Mouse (Mus musculus) cerebral cortex, adult 2 months (tissue): ENCODE results near the gene Mfsd13b.

Experiments
- WGBS: fragments of 180-500 bp; shearing (Covaris S2); methylation state at CpG from one replicate; pipeline ENCODE4 v1.1.7; 2018; 5-methylcytosine and 5-hydroxymethylcytosine counted together

Gene Mfsd13b

DNA sequence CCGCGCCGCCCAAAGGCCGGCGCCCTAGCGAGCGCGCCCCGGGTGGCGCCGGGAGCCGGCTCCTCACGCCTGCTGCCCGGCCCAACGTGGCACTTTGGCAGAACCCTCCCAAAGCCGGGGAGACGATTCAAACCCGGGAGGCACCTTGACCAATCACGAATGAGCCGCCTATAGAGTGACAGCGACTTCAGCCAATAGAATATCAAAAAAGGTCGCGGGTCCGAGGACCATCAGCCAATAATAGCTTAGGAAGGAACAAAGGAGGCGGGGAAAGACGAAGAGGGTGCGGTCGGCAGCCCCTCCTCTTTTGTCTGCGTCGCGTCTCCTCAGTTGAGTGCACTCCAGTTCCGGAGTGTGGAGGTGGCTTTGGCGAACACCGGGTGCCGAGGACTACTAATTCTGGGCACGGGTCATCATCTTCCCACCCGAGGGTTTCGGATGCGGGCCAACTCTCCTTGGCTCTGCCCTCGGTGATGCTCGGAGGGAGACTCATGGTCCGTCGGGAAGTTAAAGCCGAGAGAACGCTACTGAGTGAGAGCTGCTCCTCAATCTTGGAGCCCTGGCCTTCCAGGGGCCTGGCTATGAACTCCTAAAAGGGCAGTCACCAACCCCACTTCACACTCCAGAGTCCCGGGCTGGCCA, at the start of gene Mfsd13b, which contains the start of gene Cdr2:
TSS of gene Mfsd13b (plus strand) at position 310 of the 642 bp plus-strand sequence.
TSS of gene Cdr2 (minus strand) at position 113 of the 642 bp plus-strand sequence.
- WGBS = under 1% methylated on average over 46 of the region's 46 CpGs

DNA sequence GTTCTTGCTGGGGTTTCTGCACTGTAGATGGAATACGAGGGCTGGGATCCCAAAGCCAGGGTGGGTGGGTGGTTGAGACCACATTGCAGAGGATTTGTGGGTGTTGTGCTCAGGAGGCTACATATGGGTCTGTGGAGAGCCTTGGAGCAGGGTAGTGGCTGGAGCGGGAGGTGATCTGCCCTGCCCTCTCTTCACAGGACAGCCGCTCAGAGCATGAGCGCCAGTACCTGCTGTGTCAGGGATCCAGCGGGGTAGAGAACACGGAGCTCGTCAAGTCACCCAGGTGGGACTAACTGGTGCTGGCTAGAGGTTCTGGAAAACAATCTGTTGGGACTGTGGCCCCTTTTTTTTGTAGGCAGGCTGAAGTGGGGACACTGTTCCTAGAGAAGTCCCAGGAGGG, 49.2 kb upstream of the Mfsd13b start:
- WGBS = 83% methylated on average over 7 of the region's 7 CpGs

DNA sequence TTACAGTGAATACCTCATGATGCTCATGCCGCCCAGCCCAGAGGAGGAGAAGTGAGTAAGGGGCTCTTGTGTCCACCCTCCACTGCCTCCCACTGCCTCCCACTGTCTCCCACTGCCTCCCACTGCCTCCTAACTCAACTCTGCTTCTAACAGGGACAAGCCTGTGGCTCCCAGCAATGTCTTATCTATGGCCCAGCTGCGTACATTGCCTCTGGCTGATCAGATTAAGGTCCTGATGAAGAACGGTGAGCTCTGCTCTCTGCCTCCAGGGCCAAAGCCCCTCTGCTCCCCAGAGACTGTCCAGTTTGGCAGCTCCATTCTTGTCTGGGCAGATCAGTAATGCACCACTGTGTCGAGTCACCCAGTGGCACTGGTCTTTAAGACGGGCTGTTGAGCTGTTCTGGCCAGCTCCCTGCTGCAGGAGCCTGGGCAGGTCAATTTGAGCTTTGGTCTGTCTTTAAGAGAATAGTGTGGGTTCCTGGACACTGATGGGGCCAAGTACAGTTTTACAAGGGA, 48.6 kb upstream of the Mfsd13b start:
- 83% methylated on average over 5 of the region's 5 CpGs for WGBS

DNA sequence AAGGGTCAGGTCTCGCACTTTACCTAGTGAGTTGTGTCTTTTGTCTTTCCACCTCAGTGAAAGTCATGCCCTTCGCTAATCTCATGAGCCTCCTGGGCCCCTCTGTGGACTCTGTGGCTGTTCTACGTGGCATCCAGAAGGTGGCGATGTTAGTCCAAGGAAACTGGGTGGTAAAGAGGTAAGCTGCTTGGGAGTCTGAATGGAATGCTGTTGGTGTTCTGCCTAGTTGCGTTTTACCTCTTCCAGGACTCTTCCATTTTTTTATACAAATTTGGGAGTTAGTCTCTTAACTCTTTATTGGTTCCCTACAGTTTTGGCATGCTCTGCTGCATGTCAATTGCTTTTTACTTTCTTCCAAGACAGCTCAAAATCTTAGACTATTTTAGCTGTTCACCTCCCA, 47.6 kb upstream of the Mfsd13b start:
- 24% methylated on average over 5 of the region's 5 CpGs for WGBS

DNA sequence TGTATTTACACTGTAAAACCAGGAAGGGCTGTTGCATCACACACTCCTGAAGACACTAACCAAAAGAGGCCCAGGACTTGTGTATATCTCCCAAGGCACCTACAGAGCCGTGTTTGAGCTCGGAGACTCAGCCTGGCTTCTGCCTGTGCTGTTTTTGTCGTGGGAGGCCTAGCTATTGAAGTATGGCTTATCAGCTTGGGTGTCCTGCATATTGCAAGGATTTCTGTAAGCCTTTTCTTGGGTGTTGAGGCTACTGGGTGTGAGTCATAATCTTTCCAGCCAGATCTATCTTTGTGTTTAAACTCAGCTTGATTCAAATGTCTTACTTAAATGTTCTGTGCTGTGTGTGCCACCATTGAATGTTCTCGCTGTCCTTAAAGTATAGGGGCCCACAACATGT, 45.8 kb upstream of the Mfsd13b start:
- 53% methylated on average over 4 of the region's 4 CpGs for WGBS

DNA sequence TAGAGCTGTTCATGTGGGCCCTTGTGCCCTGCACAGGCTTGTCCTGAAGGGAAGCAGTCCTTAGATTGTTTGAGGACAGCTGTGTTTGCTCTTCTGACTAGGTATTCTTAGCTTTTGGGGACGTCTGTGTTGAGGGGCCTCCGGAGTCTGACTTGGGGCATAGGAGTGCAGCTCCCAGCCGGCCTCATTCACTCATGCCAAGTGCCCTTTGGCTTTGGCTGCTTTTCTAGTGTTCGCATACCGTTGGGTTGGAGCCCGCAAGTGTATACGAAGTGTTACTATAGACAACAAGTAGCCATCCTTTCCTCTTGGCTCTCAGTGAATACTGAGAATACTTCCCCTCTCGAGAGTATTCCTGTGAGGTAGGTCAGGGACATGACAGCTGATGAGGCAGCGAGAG, 44.1 kb upstream of the Mfsd13b start:
- 76% methylated on average over 9 of the region's 9 CpGs for WGBS

DNA sequence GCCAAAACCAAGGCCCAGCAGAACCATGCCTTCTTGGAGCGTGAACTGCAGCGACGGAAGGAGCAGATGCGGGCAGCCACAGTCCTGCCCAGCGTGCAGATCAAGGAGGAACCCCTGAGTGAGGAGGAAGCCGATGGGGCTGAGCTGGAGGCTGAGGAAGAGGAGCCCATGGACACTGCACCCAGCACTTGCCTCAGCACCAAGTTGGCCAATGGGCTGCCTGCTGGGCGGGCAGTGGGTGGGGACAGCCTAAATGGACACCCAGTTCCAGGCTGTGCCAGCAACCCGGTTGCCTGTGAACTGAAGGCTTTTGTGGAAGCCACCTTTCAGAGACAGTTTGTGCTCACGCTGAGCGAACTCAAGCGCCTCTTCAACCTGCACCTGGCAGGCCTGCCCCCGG, 42.0 kb upstream of the Mfsd13b start:
- WGBS = 84% methylated on average over 12 of the region's 12 CpGs

DNA sequence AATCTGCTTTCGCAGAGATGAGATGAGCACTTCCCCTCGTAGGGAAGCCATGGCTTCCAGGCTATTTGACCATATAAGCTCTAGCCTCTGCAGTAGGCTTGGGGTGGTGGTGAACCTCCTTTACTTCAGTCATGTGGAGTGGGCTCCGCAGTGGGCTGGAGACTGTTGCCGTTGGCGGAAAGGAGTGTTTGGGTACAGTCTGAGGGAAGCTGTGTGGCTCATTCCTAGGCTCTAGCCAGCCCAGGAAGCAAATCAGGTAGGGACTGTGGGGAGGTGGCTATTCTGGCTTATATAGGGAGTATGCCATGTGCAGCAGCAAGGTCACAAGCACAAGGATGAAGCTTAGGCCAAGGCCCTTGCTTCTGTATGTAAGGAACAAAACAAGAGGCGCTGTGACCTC, 41.1 kb upstream of the Mfsd13b start:
- 88% methylated on average over 6 of the region's 6 CpGs for WGBS

DNA sequence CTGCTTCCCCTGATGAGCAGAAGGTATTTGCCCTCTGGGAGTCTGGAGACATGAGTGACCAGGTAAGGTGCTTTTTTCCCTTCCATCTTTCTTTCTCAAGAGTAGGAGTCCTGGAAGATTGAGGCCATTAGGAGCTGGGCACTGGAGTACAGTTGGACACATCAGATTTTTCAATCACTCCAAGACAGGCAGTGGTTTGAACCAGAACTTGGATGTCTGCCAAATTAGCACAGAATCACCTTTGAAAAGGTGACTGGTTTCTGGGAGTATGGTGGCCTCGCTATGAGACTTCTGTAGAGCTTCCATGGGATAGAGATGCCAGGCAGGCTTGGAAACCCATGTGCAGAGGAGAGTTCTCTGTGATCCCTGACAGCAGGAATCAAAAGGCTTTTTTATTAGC, 39.8 kb upstream of the Mfsd13b start:
- WGBS = 88% methylated on average over 1 of the region's 1 CpGs

DNA sequence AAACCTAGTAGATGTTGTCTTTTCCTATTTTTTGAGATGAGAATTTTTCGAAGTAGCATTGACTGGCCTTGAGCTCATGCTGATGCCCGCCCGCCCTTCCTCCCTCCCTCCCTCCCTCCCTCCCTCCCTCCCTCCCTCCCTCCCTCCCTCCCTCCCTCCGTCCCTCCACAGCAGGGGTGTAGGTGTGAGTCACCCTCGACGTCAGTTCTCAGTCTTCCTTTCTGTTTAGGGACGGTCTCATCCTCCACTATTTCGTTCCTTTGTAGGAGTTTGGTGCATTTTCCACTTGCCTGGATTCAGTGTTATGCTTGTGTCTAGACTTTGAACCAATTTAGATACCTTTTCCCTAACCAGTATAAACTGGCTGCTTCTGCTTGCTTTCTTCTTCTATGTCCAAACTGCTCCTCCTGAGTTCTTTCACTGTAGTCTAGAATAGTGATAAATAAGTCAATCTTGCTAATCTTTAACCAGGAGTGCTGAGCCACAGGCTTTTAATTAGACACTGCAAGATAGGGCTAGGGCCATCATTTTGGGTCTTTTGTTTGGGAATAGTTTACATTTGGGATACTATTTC, 38.3 kb upstream of the Mfsd13b start:
- WGBS = 44% methylated on average over 8 of the region's 8 CpGs

DNA sequence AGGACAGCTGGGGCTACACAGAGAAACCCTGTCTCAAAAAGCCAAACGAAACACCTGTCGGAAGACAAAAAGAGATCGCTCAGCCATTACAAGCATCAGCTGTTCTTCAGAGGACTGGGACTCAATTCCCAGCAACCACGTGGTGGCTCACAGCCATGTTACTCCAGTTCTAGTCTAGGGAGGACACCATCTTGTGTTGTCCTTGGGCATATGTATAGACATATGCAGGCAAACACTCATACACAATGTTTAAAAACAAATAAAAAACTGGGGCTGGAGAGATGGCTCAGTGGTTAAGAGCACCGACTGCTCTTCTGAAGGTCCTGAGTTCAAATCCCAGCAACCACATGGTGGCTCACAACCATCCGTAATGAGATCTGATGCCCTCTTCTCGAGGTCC, 28.7 kb upstream of the Mfsd13b start:
- WGBS = 62% methylated on average over 7 of the region's 7 CpGs

DNA sequence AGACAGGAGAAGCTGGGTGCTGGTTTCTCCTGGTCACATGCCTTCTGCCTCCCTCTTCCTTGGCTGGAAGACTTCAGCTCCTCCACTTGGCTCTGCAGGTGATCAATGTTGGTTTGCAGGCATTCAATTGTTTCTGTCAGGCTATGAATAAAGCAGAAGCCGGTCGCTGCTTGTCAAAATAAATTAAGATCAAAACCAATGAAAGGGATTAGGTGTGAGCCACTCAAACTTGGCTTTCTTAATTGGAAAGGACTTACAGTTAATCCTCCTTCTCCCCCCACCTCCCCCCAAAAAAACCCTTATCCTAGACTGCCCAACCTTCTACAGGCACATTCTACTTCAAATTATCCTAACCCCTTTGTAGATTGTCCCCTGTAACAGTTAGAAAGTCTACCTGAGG, 22.2 kb upstream of the Mfsd13b start:
- WGBS = 77% methylated on average over 2 of the region's 2 CpGs

DNA sequence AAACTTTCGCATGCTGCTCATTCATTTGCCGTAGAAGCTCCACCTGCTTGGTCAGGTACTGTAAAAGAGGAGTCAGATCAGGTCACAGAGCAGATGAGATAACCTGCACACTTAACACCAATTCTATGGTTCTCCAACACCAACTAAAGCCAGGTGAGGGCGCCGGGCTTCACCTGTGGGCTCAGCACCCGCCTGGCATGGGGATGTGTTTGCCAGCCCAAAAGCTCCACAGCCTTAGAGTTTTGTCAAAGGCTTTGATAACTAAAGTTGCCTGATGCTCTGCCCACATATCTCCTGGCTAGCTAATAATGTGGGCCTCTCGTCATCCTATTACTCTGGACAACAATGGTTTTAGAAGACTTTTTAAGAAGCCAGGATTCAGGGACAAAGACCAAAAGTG, 21.7 kb upstream of the Mfsd13b start:
- WGBS = 95% methylated on average over 6 of the region's 6 CpGs

DNA sequence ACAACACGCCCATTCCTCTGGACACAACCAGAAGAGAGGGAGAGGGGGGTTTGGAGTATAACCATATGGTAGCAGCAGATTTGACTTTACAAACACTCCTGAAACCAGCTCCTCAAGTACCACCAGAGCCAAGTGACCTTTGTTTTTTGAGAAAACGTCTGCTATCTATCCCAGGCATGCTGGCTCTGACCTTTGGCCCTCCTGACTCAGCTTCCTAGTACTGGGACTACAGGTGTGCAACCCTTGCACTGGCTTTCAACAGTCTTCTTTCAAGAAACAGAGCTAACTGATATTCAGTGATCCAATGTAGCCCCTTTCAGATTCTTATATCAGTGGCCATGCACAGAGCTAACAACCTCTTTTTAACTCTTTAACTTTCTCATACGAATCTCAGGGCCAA, 20.4 kb upstream of the Mfsd13b start:
- 87% methylated on average over 3 of the region's 3 CpGs for WGBS

DNA sequence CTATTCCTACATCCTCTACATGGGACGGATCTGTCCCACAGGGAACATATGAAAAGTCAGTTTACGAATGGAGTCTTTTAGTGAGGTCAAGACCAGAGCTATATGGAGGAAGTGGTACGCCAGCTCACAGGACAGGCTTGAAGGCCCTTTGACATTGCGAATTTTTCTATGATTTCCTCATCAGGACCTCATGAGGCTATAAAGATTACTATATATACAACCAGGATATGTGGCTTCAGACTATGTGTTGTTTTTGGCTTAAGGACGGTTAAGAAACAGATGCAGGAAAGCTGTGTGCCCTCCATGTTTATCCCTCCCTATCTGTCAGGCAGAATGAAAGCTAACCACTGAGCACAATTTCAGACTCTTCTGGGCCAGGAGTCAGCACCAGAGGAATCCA, 19.2 kb upstream of the Mfsd13b start:
- WGBS = 88% methylated on average over 5 of the region's 5 CpGs

DNA sequence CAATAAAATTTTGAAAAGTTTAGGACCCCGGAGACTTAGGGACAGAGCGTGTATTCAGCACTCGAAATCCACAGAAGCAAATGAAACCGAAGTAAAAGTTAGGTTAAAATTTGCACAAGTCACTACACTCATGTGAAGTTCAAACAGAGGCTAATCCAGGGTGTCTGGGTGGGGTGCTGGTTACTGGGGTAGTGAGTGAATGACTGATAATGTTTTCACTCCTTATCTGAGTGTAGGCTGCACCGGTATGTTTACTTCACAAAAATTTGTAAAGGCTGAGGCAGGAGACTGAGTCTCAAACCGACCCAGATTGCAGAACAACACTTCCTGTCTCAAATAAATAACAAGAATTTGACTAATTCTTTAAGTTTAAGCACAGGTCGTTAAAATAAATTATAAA, 13.1 kb upstream of the Mfsd13b start:
- WGBS = 87% methylated on average over 7 of the region's 7 CpGs

DNA sequence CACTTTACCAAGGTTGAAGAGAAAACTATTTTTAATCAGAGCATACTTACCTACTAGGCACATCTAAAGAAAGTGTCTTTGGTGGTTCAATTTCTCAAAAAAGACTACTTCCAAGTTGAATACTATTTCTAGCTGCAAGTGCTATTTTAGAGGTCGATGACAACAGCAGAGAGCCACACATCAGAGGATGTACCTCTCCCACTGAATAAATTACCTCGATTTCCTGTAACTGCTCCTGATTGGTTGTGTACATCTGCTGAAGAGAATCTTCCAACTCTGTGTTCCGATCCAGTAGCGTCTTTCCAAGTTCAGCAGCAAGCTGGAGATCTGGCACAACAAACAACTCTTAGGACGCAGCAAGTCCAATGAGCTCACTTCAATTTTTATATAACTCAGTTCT, 12.2 kb upstream of the Mfsd13b start:
- WGBS = 49% methylated on average over 5 of the region's 5 CpGs

DNA sequence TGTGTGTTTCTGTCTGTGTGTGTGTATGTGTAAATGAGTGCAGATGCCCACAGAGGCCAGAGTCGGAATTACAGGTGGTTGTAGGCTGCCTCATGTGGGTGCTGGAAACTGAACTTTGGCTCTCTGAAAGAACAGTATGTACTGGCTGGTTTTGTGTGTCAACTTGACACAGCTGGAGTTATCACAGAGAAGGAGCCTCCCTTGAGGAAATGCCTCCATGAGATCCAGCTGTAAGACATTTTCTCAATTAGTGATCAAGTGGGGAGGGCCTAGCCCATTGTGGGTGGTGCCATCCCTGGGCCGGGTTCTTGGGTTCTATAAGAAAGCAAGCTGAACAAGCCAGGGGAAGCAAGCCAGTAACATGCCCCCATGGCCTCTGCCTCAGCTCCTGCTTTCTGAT, 9.8 kb upstream of the Mfsd13b start:
- 76% methylated on average over 2 of the region's 2 CpGs for WGBS

DNA sequence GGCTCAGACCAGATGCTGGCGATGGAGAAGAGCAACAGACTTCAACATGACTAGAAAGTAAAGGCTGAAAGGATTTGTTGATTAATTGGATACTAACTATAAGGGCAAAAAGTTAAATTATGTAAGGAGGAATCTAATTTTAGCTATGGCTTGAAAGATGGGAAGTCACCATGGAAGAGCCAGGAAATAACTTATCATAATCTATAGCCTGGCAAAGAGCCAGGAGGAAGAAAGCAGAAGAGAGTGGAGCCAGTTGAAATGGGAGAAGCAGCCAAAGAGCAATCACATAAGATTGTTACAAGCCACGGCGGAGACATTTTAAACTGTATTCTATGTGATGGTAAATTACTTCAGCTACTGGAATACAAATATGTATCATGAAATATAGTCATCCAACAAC, 8.3 kb upstream of the Mfsd13b start:
- 76% methylated on average over 3 of the region's 3 CpGs for WGBS

DNA sequence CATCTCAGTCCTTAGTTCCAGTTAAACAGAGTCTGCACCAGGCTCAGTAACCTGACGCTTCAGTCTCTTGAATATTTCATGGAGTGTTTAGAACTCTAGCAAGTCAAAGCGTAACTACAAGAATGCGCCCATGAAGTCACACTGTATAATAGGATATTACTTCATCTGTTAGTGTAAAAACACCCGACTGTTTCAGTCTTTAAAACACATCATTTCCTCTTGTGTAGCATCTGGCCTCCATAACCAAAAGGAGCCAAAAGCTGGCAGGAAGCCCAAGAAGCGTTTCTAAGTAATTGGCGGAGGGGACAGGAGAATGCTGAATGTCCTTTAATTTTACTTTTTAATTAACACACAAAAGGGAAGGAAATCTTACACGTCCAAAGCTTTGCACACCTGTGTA, 5.2 kb upstream of the Mfsd13b start:
- 50% methylated on average over 7 of the region's 7 CpGs for WGBS

DNA sequence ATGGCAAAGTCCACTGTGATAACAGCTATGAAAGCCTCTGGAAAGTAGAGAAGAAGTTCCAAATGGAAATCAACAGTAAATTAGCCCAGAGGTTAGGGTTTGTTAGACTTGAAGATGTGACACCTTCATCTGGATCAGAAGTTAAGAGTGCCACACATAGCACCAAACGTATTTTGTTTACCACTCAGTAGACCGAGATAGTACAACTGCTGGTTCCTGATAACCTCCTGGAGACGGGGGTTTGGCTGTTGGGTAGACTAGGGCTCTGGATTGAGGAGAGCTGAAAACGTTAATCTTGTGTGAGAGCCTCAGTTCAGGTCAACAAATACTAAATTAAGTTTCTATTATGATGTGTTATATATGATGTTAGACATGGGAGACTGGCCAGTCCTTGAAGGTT, 2.3 kb upstream of the Mfsd13b start:
- WGBS = 92% methylated on average over 4 of the region's 4 CpGs

DNA sequence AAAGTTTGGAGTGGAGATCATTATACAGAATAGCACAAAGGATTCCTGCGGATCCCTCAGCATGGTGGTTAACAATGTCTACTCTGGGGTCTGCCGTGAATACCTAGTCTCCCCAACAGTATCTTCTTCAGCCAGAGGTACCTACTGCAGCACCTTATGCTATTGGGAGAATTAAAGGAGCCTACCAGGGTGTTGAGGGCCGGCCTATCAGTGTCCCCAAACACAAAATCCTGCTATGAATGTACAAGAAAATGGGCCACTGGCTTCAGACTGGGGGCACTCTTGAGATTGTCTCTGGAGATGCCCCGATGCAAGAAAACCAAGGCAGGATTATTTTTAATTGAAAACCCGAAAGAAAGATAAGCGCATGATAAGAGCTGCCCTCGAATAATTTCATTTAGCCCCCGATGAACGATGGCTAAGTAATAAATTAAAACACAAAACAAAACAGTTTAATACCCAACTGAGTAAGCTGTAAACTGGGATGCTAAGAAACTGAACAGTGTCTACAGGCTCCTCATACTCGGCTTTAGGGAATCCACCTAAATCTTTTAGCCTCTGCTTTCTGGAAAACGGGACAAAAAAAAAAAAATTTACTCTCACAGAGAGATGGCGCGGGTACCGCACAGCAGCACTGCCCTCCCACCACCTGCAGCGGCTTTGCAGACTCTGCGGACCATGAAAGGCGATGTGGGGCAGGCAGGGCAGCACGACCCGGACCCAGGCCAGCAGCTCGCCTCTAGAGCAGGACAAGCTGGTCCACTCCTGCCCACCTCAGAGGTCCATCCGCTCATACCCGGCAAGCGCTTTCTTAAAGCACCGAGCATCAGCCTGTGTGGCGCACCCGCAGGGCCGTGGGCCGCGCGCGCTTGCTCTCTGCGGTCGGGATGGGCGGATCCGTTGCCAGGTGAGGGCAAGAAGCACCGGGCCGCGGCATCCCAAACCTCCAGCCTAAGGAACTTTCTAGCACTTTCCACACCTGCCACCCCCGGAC, 1.1 kb upstream of the Mfsd13b start:
- 9% methylated on average over 39 of the region's 39 CpGs for WGBS

DNA sequence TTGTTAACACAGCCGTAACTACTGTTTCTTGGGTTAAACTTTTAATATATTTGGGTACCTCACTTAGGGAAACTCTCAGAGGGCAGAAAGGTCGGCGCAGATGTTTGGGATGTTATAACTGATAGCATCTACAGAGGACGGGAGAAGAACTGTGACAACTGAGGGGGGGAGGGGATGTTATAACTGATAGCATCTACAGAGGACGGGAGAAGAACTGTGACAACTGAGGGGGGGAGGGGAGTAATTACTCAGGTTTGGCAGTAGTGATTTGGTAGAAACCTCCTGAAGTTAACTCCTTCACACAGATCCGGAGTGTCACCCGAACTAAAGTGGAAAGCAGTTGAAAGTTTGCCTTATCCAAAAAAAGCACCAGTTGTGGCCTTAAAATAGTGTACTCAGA, 659 bp downstream of the Mfsd13b start:
- WGBS = 12% methylated on average over 7 of the region's 7 CpGs
